Mouse (Mus musculus) ES-E14 (cell line): ENCODE data around the gene Cemip. TPM values are rescaled to one million over a fixed set of nuclear protein-coding genes. Genes with fewer than 3 reads are reported as not detected.

ENCODE experiments used
- DNase-seq: peaks from one replicate; pipeline ENCODE4 v3.0.0-alpha.2; 2013; ENCODE audit warnings: low read depth, low spot score
- H3K27ac ChIP-seq: 2 replicates; pipeline ENCODE4 v1.5.1; 2012; ENCODE audit warnings: low read depth, mild to moderate bottlenecking, low read length, moderate library complexity, mixed read lengths; ENCODE audit not compliant: poor library complexity, insufficient read depth, severe bottlenecking
- H3K36me3 ChIP-seq: 2 replicates; pipeline ENCODE4 v1.6.1; 2012; ENCODE audit warnings: mild to moderate bottlenecking, low read length, moderate library complexity, mixed read lengths; ENCODE audit not compliant: control insufficient read depth, poor library complexity, insufficient read depth, severe bottlenecking
- H3K4me1 ChIP-seq, 2 experiments: fragments of 150-350 bp in 1 of 2; sonication (generic) in 1 of 2; 2 replicates each; pipeline ENCODE4 v1.6.1; 2012; ENCODE audit warnings: low read length in 2 of 2, mild to moderate bottlenecking in 1 of 2, mixed read lengths in 1 of 2; ENCODE audit not compliant: control insufficient read depth in 2 of 2, insufficient read depth in 2 of 2, poor library complexity in 1 of 2
- H3K4me3 ChIP-seq, 2 experiments: fragments of 150-350 bp in 1 of 2; sonication (generic) in 1 of 2; 2 replicates each; pipeline ENCODE4 v1.5.1; 2012; ENCODE audit warnings: low read length in 2 of 2, low read depth in 1 of 2, mild to moderate bottlenecking in 1 of 2, mixed read lengths in 1 of 2; ENCODE audit not compliant: insufficient read depth in 1 of 2, poor library complexity in 1 of 2, severe bottlenecking in 1 of 2
- H3K9ac ChIP-seq: 2 replicates; pipeline ENCODE4 v1.6.1; 2012; ENCODE audit warnings: low read depth, mild to moderate bottlenecking, low read length, mixed read lengths; ENCODE audit not compliant: poor library complexity, insufficient read depth, severe bottlenecking
- H3K9me3 ChIP-seq: fragments of 150-350 bp; sonication (generic); 2 replicates; pipeline ENCODE4 v1.6.1; 2012; ENCODE audit warnings: low read depth, mild to moderate bottlenecking, low read length; ENCODE audit not compliant: control insufficient read depth, insufficient read depth
- CHD2 ChIP-seq: IDR thresholded peaks from 2 replicates; pipeline ENCODE4 v1.6.1; 2014; ENCODE audit warnings: mild to moderate bottlenecking, low read depth, low read length, inconsistent platforms
- HCFC1 ChIP-seq: IDR thresholded peaks from 2 replicates; pipeline ENCODE4 v1.6.1; 2012; ENCODE audit warnings: low read length, inconsistent platforms, borderline replicate concordance; ENCODE audit not compliant: insufficient read depth
- MAFK ChIP-seq: IDR thresholded peaks from 2 replicates; pipeline ENCODE4 v1.6.1; 2014; ENCODE audit warnings: mild to moderate bottlenecking, low read depth, low read length, inconsistent platforms; ENCODE audit not compliant: insufficient read depth
- ZC3H11A ChIP-seq: IDR thresholded peaks from 2 replicates; pipeline ENCODE4 v1.6.1; 2012; ENCODE audit warnings: low read depth, mild to moderate bottlenecking, inconsistent platforms, low read length, borderline replicate concordance
- ZNF384 ChIP-seq: IDR thresholded peaks from 2 replicates; pipeline ENCODE4 v1.6.1; 2012; ENCODE audit warnings: low read depth, low read length, inconsistent platforms
- in situ Hi-C, 2 experiments: fragments of 600-800 bp; cut with MboI; formaldehyde crosslinking; loops; one replicate each; pipeline ENCODE4 v1.15.1; 2025; ENCODE audit warnings: low sequenced_read_pairs in 2 of 2, inconsistent platforms in 1 of 2; ENCODE audit not compliant: unreplicated experiment in 2 of 2
- total RNA-seq: library from RNA; depleted of rRNA; stranded (reverse); fragments of 300-350 nt; gene quantifications from 2 replicates; pipeline ENCODE4 v1.2.3, GENCODE M21; 2012

Cemip gene
- total RNA-seq, 1 experiment = 3.9 TPM

GRCm38 (mm10) chr7:84032831-84033230, 53.5 kb downstream of the Cemip start:
- Histone ChIP-seq H3K27ac (no peak overlapping the region), H3K9ac (no peak overlapping the region), H3K9me3 (no peaks in the 10 kb centered on the region), H3K36me3 (no peaks in the 10 kb centered on the region), H3K4me3 (no peak overlapping the region), H3K4me1 (no peaks in the 10 kb centered on the region)
- TF ChIP-seq HCFC1 = no peak
- no peak for TF ChIP-seq ZNF384
- TF ChIP-seq ZC3H11A = no peak
- TF ChIP-seq CHD2 = no peak
- TF ChIP-seq MAFK = no peak
- DNase-seq = no peak
- in situ Hi-C loops = no loop called here

GRCm38 (mm10) chr7:84029120-84029771, 57.1 kb downstream of the Cemip start:
- H3K9ac ChIP-seq = no peak overlapping the region
- in situ Hi-C loops = no loop called here
- H3K4me3 ChIP-seq = no peak overlapping the region
- H3K36me3 ChIP-seq = no peaks in the 10 kb centered on the region
- H3K9me3 ChIP-seq = no peaks in the 10 kb centered on the region
- H3K27ac ChIP-seq = no peak overlapping the region
- no peak for DNase-seq
- TF ChIP-seq ZC3H11A (no peak), ZNF384 (no peak), HCFC1 (no peak), CHD2 (no peak), MAFK (no peak)
- H3K4me1 ChIP-seq = no peaks in the 10 kb centered on the region

- in situ Hi-C loops = no loop called here
- DNase-seq = no peak
- Histone ChIP-seq H3K9ac (no peak overlapping the region), H3K4me3 (no peak overlapping the region), H3K4me1 (peaks cover 0 to 2% of the 10 kb centered on the region in 2 experiments; a peak in 1 of 4 replicates), H3K27ac (no peak overlapping the region), H3K9me3 (no peaks in the 10 kb centered on the region), H3K36me3 (no peaks in the 10 kb centered on the region)
- no peak for TF ChIP-seq MAFK
- no peak for TF ChIP-seq HCFC1
- TF ChIP-seq CHD2 = no peak
- TF ChIP-seq ZC3H11A = no peak
- TF ChIP-seq ZNF384 = no peak
Measured at GRCm38 (mm10) chr7:84028368-84028767, 57.9 kb downstream of the Cemip start.

- H3K36me3 ChIP-seq = no peaks in the 10 kb centered on the region
- H3K27ac ChIP-seq = no peak overlapping the region
- H3K9me3 ChIP-seq = no peaks in the 10 kb centered on the region
- no peak for DNase-seq
- peaks cover 0 to 8% of the 10 kb centered on the region in 2 experiments; a peak in 1 of 4 replicates for H3K4me1 ChIP-seq
- no peak for TF ChIP-seq HCFC1
- TF ChIP-seq ZC3H11A = no peak
- TF ChIP-seq ZNF384 = no peak
- TF ChIP-seq MAFK = no peak
- no peak for TF ChIP-seq CHD2
- no peak overlapping the region for H3K9ac ChIP-seq
- H3K4me3 ChIP-seq = no peak overlapping the region
- in situ Hi-C loops = no loop called here
Measured at GRCm38 (mm10) chr7:84026950-84027585, 59.2 kb downstream of the Cemip start.
